8 mouse cellular contexts compared by ENCODE assay signal in genomic region chr5:100427276-100427675, GRCm38 (mm10). TPM values are rescaled to one million over a fixed set of nuclear protein-coding genes. Genes with fewer than 3 reads are reported as not detected.
DNase-seq lines count a peak whose midpoint lies in the region; ATAC-seq and TF ChIP-seq lines count a peak whose summit lies in the region.

No protein-coding gene starts in this region.

- peaks cover 71% of the 10 kb centered on the region for H3K4me1 ChIP-seq in kidney, embryonic 15.5 days
- H3K4me1 ChIP-seq in bone marrow macrophage, adult 2 months (ENCODE audit: control insufficient read depth, insufficient read depth, low read length): peaks cover 34% of the 10 kb centered on the region
- peaks cover 28% of the 10 kb centered on the region for H3K4me1 ChIP-seq in hindbrain, postnatal 0 days (ENCODE audit: insufficient read depth, low read length)
- H3K4me1 ChIP-seq in midbrain, embryonic 16.5 days (ENCODE audit: control insufficient read depth, insufficient read depth, low read length): peaks cover 44% of the 10 kb centered on the region

- H3K4me3 ChIP-seq in kidney, embryonic 15.5 days (replicated peaks): peak overlapping the region; percentile 66
- H3K4me3 ChIP-seq in bone marrow macrophage, adult 2 months (ENCODE audit: insufficient read depth, low read length): peak overlapping the region; percentile 60
- peak overlapping the region; percentile 74 for H3K4me3 ChIP-seq in hindbrain, postnatal 0 days (ENCODE audit: low read length)
- peak overlapping the region; percentile 60 for H3K4me3 ChIP-seq in midbrain, embryonic 16.5 days (ENCODE audit: low read depth, low read length)

- no peak for TF ChIP-seq POLR2A in bone marrow macrophage, adult 2 months (IDR thresholded peaks at IDR 0.05; ENCODE audit: borderline replicate concordance, low read depth, low read length)

- H3K27ac ChIP-seq in kidney, embryonic 15.5 days: no peak overlapping the region
- no peak overlapping the region for H3K27ac ChIP-seq in bone marrow macrophage, adult 2 months (ENCODE audit: insufficient read depth, low read depth, low read length)
- no peak overlapping the region for H3K27ac ChIP-seq in hindbrain, postnatal 0 days
- no peak overlapping the region for H3K27ac ChIP-seq in midbrain, embryonic 16.5 days (ENCODE audit: low read length)

- no peaks in the 10 kb centered on the region for H3K27me3 ChIP-seq in kidney, embryonic 15.5 days
- no peaks in the 10 kb centered on the region for H3K27me3 ChIP-seq in hindbrain, postnatal 0 days (ENCODE audit: insufficient read depth, low read length)
- H3K27me3 ChIP-seq in midbrain, embryonic 16.5 days (ENCODE audit: control insufficient read depth, insufficient read depth, low read depth, low read length): no peaks in the 10 kb centered on the region

- no peak for DNase-seq in kidney, adult 8-10 months
- no peak for DNase-seq in hindbrain, postnatal 0 days (ENCODE audit: low spot score)
- no peak for DNase-seq in natural killer cell, adult 2 months (ENCODE audit: low spot score in 2 of 2)
- DNase-seq in urinary bladder, postnatal 14 days (ENCODE audit: low spot score): no peak
- DNase-seq in cerebellum, postnatal 36 days: no peak

- H3K36me3 ChIP-seq in kidney, embryonic 15.5 days: peaks cover 61% of the 10 kb centered on the region
- peaks cover 14% of the 10 kb centered on the region; the same call in 1 of the 2 replicates for H3K36me3 ChIP-seq in hindbrain, postnatal 0 days (ENCODE audit: insufficient read depth, low read length)
- peaks cover 8% of the 10 kb centered on the region for H3K36me3 ChIP-seq in midbrain, embryonic 16.5 days (ENCODE audit: control insufficient read depth, insufficient read depth, low read length)

- 37% methylated on average over 9 of the region's 9 CpGs for WGBS in kidney, embryonic 15.5 days
- 52% methylated on average over 9 of the region's 9 CpGs for WGBS in hindbrain, postnatal 0 days
- WGBS in midbrain, embryonic 16.5 days: 47% methylated on average over 9 of the region's 9 CpGs

- no peak for ATAC-seq in kidney, embryonic 15.5 days (replicated peaks; ENCODE audit: low FRiP score)
- ATAC-seq in hindbrain, postnatal 0 days: no peak
- no peak for ATAC-seq in midbrain, embryonic 16.5 days

- no peaks in the 10 kb centered on the region for H3K9me3 ChIP-seq in kidney, embryonic 15.5 days (replicated peaks)
- no peaks in the 10 kb centered on the region for H3K9me3 ChIP-seq in hindbrain, postnatal 0 days (ENCODE audit: low read length)
- no peaks in the 10 kb centered on the region for H3K9me3 ChIP-seq in midbrain, embryonic 16.5 days (replicated peaks; ENCODE audit: control insufficient read depth, low read length, poor library complexity, severe bottlenecking)

- TF ChIP-seq CTCF in bone marrow macrophage, adult 2 months (IDR thresholded peaks at IDR 0.05; ENCODE audit: low read depth, low read length): no peak
- TF ChIP-seq CTCF in hindbrain, postnatal 0 days (IDR thresholded peaks at IDR 0.05; ENCODE audit: low read depth): no peak

- peak overlapping the region; percentile 90 for H3K9ac ChIP-seq in kidney, embryonic 15.5 days
- peak overlapping the region; percentile 84; the same call in 1 of the 2 replicates for H3K9ac ChIP-seq in hindbrain, postnatal 0 days (replicated peaks; ENCODE audit: low read length)
- H3K9ac ChIP-seq in midbrain, embryonic 16.5 days (ENCODE audit: low read depth, low read length): peak overlapping the region; percentile 46

- H3K4me2 ChIP-seq in kidney, embryonic 15.5 days: peak overlapping the region; percentile 81
- H3K4me2 ChIP-seq in hindbrain, postnatal 0 days (ENCODE audit: low read depth, low read length): peak overlapping the region; percentile 72
- H3K4me2 ChIP-seq in midbrain, embryonic 16.5 days (ENCODE audit: low read length): peak overlapping the region; percentile 80

RNA-seq across cellular contexts. Expression of gene Sec31a, which starts 11.2 kb away (rescaled TPM):
- 158 and 174 TPM in 2 replicates for polyA plus RNA-seq in kidney, embryonic 15.5 days (2015; fragmentation: Nextera tagmentation; extraction: Ambion mirVana)
- 76.0 and 79.8 TPM in 2 replicates for polyA plus RNA-seq in bone marrow macrophage, adult 2 months (2012; ENCODE audit: insufficient read depth, insufficient read length, missing spikeins)
- total RNA-seq in hindbrain, postnatal 0 days (2014; rRNA removed): 165 and 209 TPM in 2 replicates
- polyA plus RNA-seq in hindbrain, postnatal 0 days (2015; fragmentation: Nextera tagmentation; extraction: Ambion mirVana): 69.3 and 73.8 TPM in 2 replicates
- polyA plus RNA-seq in midbrain, embryonic 16.5 days (2015; fragmentation: Nextera tagmentation; extraction: Ambion mirVana): 91.0 and 92.6 TPM in 2 replicates
